Mouse (Mus musculus) CH12.LX (cell line): ENCODE measurements at regions not wholly inside any gene's neighbourhood (a gene's known extent, or its start where the extent isn't known, plus 50 kb on each side); places are given as distances from the start of the nearest gene placed in this dataset.

Source experiments
- CHD1 ChIP-seq: IDR thresholded peaks from 2 replicates; pipeline ENCODE4 v1.6.1; 2012; ENCODE audit warnings: low read depth, low read length, improper control_type of control experiment, inconsistent platforms
- CHD2 ChIP-seq: IDR thresholded peaks from 2 replicates; pipeline ENCODE4 v1.6.1; 2011; ENCODE audit warnings: low read length, improper control_type of control experiment
- CTCF ChIP-seq, 2 experiments: IDR thresholded peaks in 1 of 2; conservative IDR thresholded peaks in 1 of 2; 2 replicates each; pipeline ENCODE4 v1.5.1; 2011 to 2012; ENCODE audit warnings: low read depth in 2 of 2, low read length in 2 of 2, improper control_type of control experiment in 1 of 2, inconsistent platforms in 1 of 2, mild to moderate bottlenecking in 1 of 2, moderate library complexity in 1 of 2
- E2F4 ChIP-seq: IDR thresholded peaks from 2 replicates; pipeline ENCODE4 v1.6.1; 2011; ENCODE audit warnings: low read depth, low read length, improper control_type of control experiment; ENCODE audit not compliant: insufficient replicate concordance
- EP300 ChIP-seq: IDR thresholded peaks from 2 replicates; pipeline ENCODE4 v1.6.1; 2011; ENCODE audit warnings: low read length, improper control_type of control experiment
- NRF1 ChIP-seq: IDR thresholded peaks from 2 replicates; pipeline ENCODE4 v1.6.1; 2014; ENCODE audit warnings: low read depth, mild to moderate bottlenecking, inconsistent platforms, low read length, improper control_type of control experiment, moderate library complexity
- POLR2A ChIP-seq: IDR thresholded peaks from 2 replicates; pipeline ENCODE4 v1.6.1; 2011; ENCODE audit warnings: low read depth, mild to moderate bottlenecking, improper control_type of control experiment, low read length
- POLR2AphosphoS2 ChIP-seq: IDR thresholded peaks from 2 replicates; pipeline ENCODE4 v1.6.1; 2011; ENCODE audit warnings: low read depth, low read length, improper control_type of control experiment
- SMC3 ChIP-seq: IDR thresholded peaks from 2 replicates; pipeline ENCODE4 v1.6.1; 2011; ENCODE audit warnings: low read depth, low read length, improper control_type of control experiment
- TBP ChIP-seq: conservative IDR thresholded peaks from 2 replicates; pipeline ENCODE4 v1.6.1; 2011; ENCODE audit warnings: low read depth, low read length, improper control_type of control experiment
- USF1 ChIP-seq: IDR thresholded peaks from 2 replicates; pipeline ENCODE4 v1.6.1; 2014; ENCODE audit warnings: low read depth, mild to moderate bottlenecking, inconsistent platforms, low read length, improper control_type of control experiment
- ZNF384 ChIP-seq: IDR thresholded peaks from 2 replicates; pipeline ENCODE4 v1.6.1; 2012; ENCODE audit warnings: low read depth, low read length, improper control_type of control experiment, inconsistent platforms

DNA sequence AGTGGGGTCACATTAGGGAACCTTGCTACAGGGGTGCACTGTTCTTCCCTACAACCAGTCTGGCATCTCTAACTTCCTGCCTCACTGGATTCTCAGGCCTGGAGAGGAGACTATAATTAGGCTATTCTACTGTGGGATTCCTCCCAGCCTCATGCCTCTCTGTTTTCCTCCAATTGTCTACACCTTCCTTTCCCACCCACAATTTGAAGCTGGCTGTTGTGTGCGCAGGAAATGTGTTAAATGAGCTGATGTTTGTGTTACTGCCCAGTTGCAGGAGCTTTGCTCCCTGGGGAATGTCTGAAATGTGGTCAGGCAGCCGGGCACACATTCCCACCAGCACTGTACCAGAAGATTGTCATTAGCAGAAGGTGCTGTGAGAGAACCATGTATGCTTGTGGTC is 150.6 kb upstream of the Ctnnb1 start:
- TF ChIP-seq POLR2AphosphoS2 (no peak), USF1 (no peak), POLR2A (no peak), ZNF384 (no peak), CHD2 (no peak), CHD1 (no peak), NRF1 (no peak), CTCF (conservative IDR thresholded peaks at IDR 0.05 in 1 of 2, IDR thresholded peaks at IDR 0.05 in 1 of 2; ENCODE audit: low read depth in 2 of 2, low read length in 2 of 2) (no peak), EP300 (no peak), E2F4 (no peak), SMC3 (no peak), TBP (no peak)
